Mouse (Mus musculus): ENCODE data around the gene Rps25. TPM values are rescaled to one million over a fixed set of nuclear protein-coding genes. Genes with fewer than 3 reads are reported as not detected.
"Not testable (repeated sequence)": the region's sequence is repeated elsewhere in the genome, so short reads cannot be mapped to it uniquely, and the experiment has no call there.

Rps25 gene
- total and polyA plus RNA-seq, 2 experiments from 2014 or later: 229 to 1,650 TPM

DNA sequence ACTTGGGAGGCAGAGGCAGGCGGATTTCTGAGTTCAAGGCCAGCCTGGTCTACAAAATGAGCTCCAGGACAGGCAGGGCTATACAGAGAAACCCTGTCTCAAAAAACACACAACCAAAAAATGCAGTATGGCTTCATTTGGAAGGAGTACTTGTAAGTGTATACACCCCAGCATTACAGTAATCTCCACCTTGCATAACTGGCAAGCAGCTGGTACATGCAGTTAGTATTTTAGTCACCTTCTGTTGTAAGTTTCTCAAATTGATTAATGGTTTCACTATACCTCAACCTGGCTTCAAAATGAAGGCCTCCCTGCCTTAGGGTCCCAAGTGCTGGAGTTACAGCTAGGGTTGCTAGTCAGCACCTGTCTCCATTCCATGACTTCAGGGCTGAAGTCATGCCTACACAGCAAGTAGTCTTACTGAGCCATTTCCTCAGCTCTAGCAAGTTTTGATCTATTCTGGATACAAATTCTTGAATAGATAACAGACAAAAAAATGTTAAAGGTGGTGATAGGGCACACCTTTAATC is 4.7 kb downstream of the Rps25 start:
- Histone ChIP-seq H3K27me3 (ENCODE audit: insufficient read depth, low read length) (no peaks in the 10 kb centered on the region), H3K4me2 (ENCODE audit: low read depth, low read length) (no peak overlapping the region), H3K9ac (replicated peaks; ENCODE audit: low read length) (no peak overlapping the region), H3K4me1 (ENCODE audit: insufficient read depth, low read length) (no peaks in the 10 kb centered on the region), H3K9me3 (ENCODE audit: low read length) (no peaks in the 10 kb centered on the region), H3K4me3 (ENCODE audit: low read length) (no peak overlapping the region), H3K36me3 (ENCODE audit: insufficient read depth, low read length) (peaks cover 48% of the 10 kb centered on the region), H3K27ac (no peak overlapping the region)
- ATAC-seq (no peak), DNase-seq (ENCODE audit: low spot score) (no peak)
- TF ChIP-seq CTCF (IDR thresholded peaks at IDR 0.05; ENCODE audit: low read depth): no peak
- 96% methylated on average over 1 of the region's 1 CpGs for WGBS

GRCm38 (mm10) chr9:44412306-44412705 is 5.4 kb downstream of the Rps25 start:
- DNase-seq (ENCODE audit: low spot score) (no peak), ATAC-seq (no peak)
- Histone ChIP-seq H3K4me2 (ENCODE audit: low read depth, low read length) (no peak overlapping the region), H3K27ac (no peak overlapping the region), H3K4me3 (ENCODE audit: low read length) (no peak overlapping the region), H3K4me1 (ENCODE audit: insufficient read depth, low read length) (peaks cover 4% of the 10 kb centered on the region; the same call in 1 of the 2 replicates), H3K9ac (replicated peaks; ENCODE audit: low read length) (no peak overlapping the region), H3K9me3 (ENCODE audit: low read length) (no peaks in the 10 kb centered on the region), H3K36me3 (ENCODE audit: insufficient read depth, low read length) (peaks cover 48% of the 10 kb centered on the region), H3K27me3 (ENCODE audit: insufficient read depth, low read length) (no peaks in the 10 kb centered on the region)
- WGBS: 82% methylated on average over 4 of the region's 4 CpGs
- no peak for TF ChIP-seq CTCF (IDR thresholded peaks at IDR 0.05; ENCODE audit: low read depth)

- Histone ChIP-seq H3K9ac (replicated peaks; ENCODE audit: low read length) (no peak overlapping the region), H3K4me2 (ENCODE audit: low read depth, low read length) (no peak overlapping the region), H3K27me3 (ENCODE audit: insufficient read depth, low read length) (no peaks in the 10 kb centered on the region), H3K9me3 (ENCODE audit: low read length) (no peaks in the 10 kb centered on the region), H3K4me1 (ENCODE audit: insufficient read depth, low read length) (peaks cover 6% of the 10 kb centered on the region; the same call in 1 of the 2 replicates), H3K36me3 (ENCODE audit: insufficient read depth, low read length) (peaks cover 48% of the 10 kb centered on the region), H3K27ac (no peak overlapping the region), H3K4me3 (ENCODE audit: low read length) (no peak overlapping the region)
- 84% methylated on average over 2 of the region's 2 CpGs for WGBS
- ATAC-seq: no peak
- DNase-seq (ENCODE audit: low spot score): no peak
- no peak for TF ChIP-seq CTCF (IDR thresholded peaks at IDR 0.05; ENCODE audit: low read depth)
Measured at GRCm38 (mm10) chr9:44412781-44413180, 5.8 kb downstream of the Rps25 start.

DNA sequence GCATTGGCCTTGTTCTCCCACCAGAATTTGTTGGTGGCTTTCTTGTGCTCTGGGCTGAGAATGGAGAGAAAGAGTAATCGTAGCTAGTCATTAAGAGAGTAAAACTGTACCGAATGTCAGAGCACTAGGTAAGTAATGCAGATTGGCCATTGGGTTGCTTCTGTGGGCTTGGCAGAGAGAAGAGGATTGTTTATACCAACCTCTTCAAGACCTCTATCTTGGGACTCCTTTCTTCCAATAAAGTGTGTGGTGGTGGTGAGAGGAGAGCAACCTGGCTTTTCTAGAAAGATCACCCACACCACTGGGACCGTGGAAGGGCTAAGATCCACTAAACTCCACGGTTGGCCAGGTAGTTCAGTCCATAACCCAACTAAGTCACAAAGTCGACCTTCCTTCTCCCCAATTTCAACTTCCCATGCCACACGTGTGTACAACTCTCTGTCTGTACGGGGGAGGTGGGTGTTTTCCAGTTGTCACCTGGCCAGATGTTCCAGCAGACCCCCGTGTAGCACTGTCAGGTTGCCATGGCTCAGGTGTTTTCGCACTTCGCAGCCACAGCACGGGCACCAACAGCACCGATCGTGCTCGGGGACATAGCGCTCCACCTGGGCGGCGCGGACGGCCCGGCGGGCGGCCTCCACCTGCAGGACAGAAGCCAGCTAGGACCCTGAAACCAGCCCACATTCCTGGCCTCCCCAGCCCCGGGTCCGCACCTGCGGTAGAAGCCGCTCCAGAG is 10.4 kb downstream of the Rps25 start:
- H3K9me3 ChIP-seq (ENCODE audit: low read length): no peaks in the 10 kb centered on the region
- H3K9ac ChIP-seq (replicated peaks; ENCODE audit: low read length): peak overlapping the region; percentile 78
- H3K4me3 ChIP-seq (ENCODE audit: low read length): peak overlapping the region; percentile 81
- H3K27ac ChIP-seq: peak overlapping the region; percentile 79
- TF ChIP-seq CTCF (IDR thresholded peaks at IDR 0.05; ENCODE audit: low read depth): no peak
- WGBS: 9% methylated on average over 26 of the region's 26 CpGs
- ATAC-seq (peak; percentile 70), DNase-seq (ENCODE audit: low spot score) (no peak)
- H3K27me3 ChIP-seq (ENCODE audit: insufficient read depth, low read length): no peaks in the 10 kb centered on the region
- H3K36me3 ChIP-seq (ENCODE audit: insufficient read depth, low read length): peaks cover 15% of the 10 kb centered on the region; the same call in 1 of the 2 replicates
- peak overlapping the region; percentile 97 for H3K4me2 ChIP-seq (ENCODE audit: low read depth, low read length)
- peaks cover 6% of the 10 kb centered on the region; the same call in 1 of the 2 replicates for H3K4me1 ChIP-seq (ENCODE audit: insufficient read depth, low read length)

DNA sequence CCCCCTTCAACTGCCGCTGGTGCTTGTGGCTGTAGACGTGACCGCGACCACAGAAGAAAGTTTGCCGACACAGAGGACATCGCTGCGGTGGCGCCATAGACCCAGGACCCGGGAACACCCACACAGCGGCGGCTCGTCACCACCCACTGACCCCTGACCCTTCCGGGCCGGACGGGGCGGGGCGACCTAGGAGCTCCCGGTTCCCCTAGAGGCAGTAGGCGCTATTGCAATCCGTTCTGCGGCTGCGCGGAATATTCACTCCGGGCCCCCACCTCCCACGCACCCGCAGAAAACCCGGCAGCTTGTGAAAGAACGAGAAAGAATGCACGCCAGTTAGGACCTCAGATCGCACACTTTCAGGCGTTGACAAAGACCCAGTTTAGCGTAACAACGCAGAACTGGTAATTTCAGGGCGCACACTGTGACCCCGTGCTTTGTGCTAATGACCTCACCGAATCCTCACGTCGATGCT is 11.0 kb downstream of the Rps25 start:
- Histone ChIP-seq H3K4me1 (ENCODE audit: insufficient read depth, low read length) (peaks cover 6% of the 10 kb centered on the region; the same call in 1 of the 2 replicates), H3K27ac (peak overlapping the region; percentile 79), H3K9me3 (ENCODE audit: low read length) (no peaks in the 10 kb centered on the region), H3K9ac (replicated peaks; ENCODE audit: low read length) (peak overlapping the region; percentile 78), H3K27me3 (ENCODE audit: insufficient read depth, low read length) (no peaks in the 10 kb centered on the region), H3K4me2 (ENCODE audit: low read depth, low read length) (peak overlapping the region; percentile 97), H3K4me3 (ENCODE audit: low read length) (peak overlapping the region; percentile 81), H3K36me3 (ENCODE audit: insufficient read depth, low read length) (peaks cover 9% of the 10 kb centered on the region; the same call in 1 of the 2 replicates)
- peak; percentile 89 for TF ChIP-seq CTCF (IDR thresholded peaks at IDR 0.05; ENCODE audit: low read depth)
- DNase-seq (ENCODE audit: low spot score) (peak; percentile 97), ATAC-seq (peak; percentile 95)
- under 1% methylated on average over 38 of the region's 38 CpGs for WGBS

DNA sequence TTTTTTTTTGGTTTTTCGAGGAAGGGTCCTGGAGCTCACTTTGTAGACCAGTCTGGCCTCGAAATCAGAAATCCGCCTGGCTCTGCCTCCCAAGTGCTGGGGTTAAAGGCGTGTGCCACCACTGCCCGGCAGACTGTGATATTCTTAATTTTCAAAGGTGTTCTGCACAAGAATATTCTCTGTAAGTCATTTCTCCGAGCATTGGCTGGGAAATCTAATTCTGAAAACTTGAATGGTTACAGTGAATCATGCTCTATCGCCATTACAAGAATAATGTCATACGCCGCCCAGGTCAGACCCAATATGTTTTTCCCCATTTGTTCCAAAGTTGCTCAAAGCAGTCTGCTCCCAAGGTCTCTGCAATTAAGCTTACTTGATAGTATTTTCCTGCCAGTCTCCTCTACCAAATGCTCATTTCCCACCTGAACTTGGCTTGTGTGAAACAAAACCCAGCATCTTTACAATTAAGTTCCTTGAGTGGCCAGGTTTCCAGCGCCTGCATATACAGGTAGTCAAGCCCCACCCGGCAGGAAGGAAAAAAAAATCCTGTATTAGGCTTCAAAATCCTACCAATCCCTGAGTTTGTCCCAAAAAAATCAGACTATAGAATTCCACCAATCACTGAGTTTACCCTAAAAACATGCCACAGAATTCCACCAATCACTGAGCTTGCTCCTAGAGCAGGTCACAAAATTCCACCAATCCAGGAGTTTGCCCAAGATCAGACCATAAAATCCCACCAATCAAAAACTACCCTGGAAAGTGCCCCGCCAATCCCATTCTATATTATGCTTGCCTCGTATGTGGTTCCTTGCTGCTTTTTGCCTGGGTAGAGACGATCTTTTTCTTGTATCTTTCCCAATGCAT is 11.8 kb downstream of the Rps25 start, which contains the start of gene Ccdc84:
Ccdc84 (minus strand) TSS at position 51 of the 867 bp plus-strand sequence.
- Histone ChIP-seq H3K27ac (peak within 1 kb of the TSS; percentile 79), H3K36me3 (ENCODE audit: insufficient read depth, low read length) (0 out of 2 replicates have a peak, but pooled peaks cover 2% of the 10 kb centered on the region), H3K4me3 (ENCODE audit: low read length) (peak within 1 kb of the TSS; percentile 81), H3K4me2 (ENCODE audit: low read depth, low read length) (peak within 1 kb of the TSS; percentile 97), H3K9me3 (ENCODE audit: low read length) (no peaks in the 10 kb centered on the region), H3K9ac (replicated peaks; ENCODE audit: low read length) (peak within 1 kb of the TSS; percentile 78), H3K27me3 (ENCODE audit: insufficient read depth, low read length) (no peaks in the 10 kb centered on the region), H3K4me1 (ENCODE audit: insufficient read depth, low read length) (peaks cover 6% of the 10 kb centered on the region; the same call in 1 of the 2 replicates)
- peak; percentile 33 for DNase-seq (ENCODE audit: low spot score)
- no peak for TF ChIP-seq CTCF (IDR thresholded peaks at IDR 0.05; ENCODE audit: low read depth)
- WGBS: 76% methylated on average over 14 of the region's 14 CpGs
- ATAC-seq: no peak

- H3K9ac ChIP-seq (replicated peaks; ENCODE audit: low read length); H3K4me1 ChIP-seq (ENCODE audit: insufficient read depth, low read length); ATAC-seq; DNase-seq (ENCODE audit: low spot score); H3K36me3 ChIP-seq (ENCODE audit: insufficient read depth, low read length); H3K27ac ChIP-seq; H3K4me2 ChIP-seq (ENCODE audit: low read depth, low read length); H3K27me3 ChIP-seq (ENCODE audit: insufficient read depth, low read length); H3K4me3 ChIP-seq (ENCODE audit: low read length); H3K9me3 ChIP-seq (ENCODE audit: low read length): not testable (repeated sequence)
- WGBS: 91% methylated on average over 9 of the region's 9 CpGs
Measured at GRCm38 (mm10) chr9:44419730-44420129, 12.8 kb downstream of the Rps25 start.

All from hindbrain, postnatal 0 days (tissue).